Mouse (Mus musculus): ENCODE measurements around the gene Cyp4f37. TPM values are rescaled to one million over a fixed set of nuclear protein-coding genes. Genes with fewer than 3 reads are reported as not detected.
"Not testable (repeated sequence)": the region's sequence is repeated elsewhere in the genome, so short reads cannot be mapped to it uniquely, and the experiment has no call there.

Gene Cyp4f37
- polyA plus RNA-seq, 1 experiment from 2014 or later, result not detected

DNA sequence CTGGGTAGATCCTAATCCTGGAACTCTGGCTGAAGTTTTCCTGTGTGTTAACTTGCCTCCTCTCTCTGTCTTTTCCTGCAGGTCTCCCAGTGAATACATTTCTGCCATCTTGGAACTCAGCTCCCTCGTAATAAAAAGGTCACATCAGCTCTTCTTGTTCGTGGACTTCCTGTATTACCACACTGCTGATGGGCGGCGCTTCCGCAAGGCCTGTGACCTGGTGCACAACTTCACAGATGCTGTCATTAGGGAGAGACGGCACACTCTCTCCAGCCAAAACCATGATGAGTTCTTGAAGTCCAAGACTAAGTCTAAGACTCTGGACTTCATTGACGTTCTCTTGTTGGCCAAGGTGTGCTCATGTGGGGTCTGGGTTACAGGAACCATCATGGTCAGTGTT is 8.6 kb downstream of the Cyp4f37 start:
- not testable (repeated sequence) for ATAC-seq (replicated peaks; ENCODE audit: insufficient number of reproducible peaks, low FRiP score, low TSS enrichment); H3K4me2 ChIP-seq; H3K27ac ChIP-seq (ENCODE audit: low read depth, low read length); H3K9ac ChIP-seq (ENCODE audit: low read depth, low read length); H3K36me3 ChIP-seq (ENCODE audit: control insufficient read depth, insufficient read depth, low read length); H3K9me3 ChIP-seq (replicated peaks; ENCODE audit: control insufficient read depth, low read length); H3K4me1 ChIP-seq (ENCODE audit: control insufficient read depth, insufficient read depth, low read length); H3K4me3 ChIP-seq (ENCODE audit: low read depth, low read length); H3K27me3 ChIP-seq (ENCODE audit: control insufficient read depth, insufficient read depth, low read length)
- WGBS (ENCODE audit: insufficient replicate concordance), result 79% methylated on average over 7 of the region's 7 CpGs

- WGBS (ENCODE audit: insufficient replicate concordance), result 76% methylated on average over 3 of the region's 3 CpGs
- H3K36me3 ChIP-seq (ENCODE audit: control insufficient read depth, insufficient read depth, low read length), result no peaks in the 10 kb centered on the region
- H3K27me3 ChIP-seq (ENCODE audit: control insufficient read depth, insufficient read depth, low read length), result no peaks in the 10 kb centered on the region
- ATAC-seq (replicated peaks; ENCODE audit: insufficient number of reproducible peaks, low FRiP score, low TSS enrichment), result no peak
- H3K4me1 ChIP-seq (ENCODE audit: control insufficient read depth, insufficient read depth, low read length), result no peaks in the 10 kb centered on the region
- H3K27ac ChIP-seq (ENCODE audit: low read depth, low read length), result no peak overlapping the region
- H3K9ac ChIP-seq (ENCODE audit: low read depth, low read length), result no peak overlapping the region
- no peaks in the 10 kb centered on the region for H3K9me3 ChIP-seq (replicated peaks; ENCODE audit: control insufficient read depth, low read length)
- no peak overlapping the region for H3K4me3 ChIP-seq (ENCODE audit: low read depth, low read length)
- no peak overlapping the region for H3K4me2 ChIP-seq
These were observed 10.8 kb downstream of the Cyp4f37 start for GRCm38 (mm10) chr17:32631936-32632335.

GRCm38 (mm10) chr17:32634242-32634971 is 13.3 kb downstream of the Cyp4f37 start:
- WGBS (ENCODE audit: insufficient replicate concordance), result 81% methylated on average over 9 of the region's 9 CpGs
- not testable (repeated sequence) for H3K4me1 ChIP-seq (ENCODE audit: control insufficient read depth, insufficient read depth, low read length); H3K36me3 ChIP-seq (ENCODE audit: control insufficient read depth, insufficient read depth, low read length); H3K9me3 ChIP-seq (replicated peaks; ENCODE audit: control insufficient read depth, low read length); H3K27ac ChIP-seq (ENCODE audit: low read depth, low read length); H3K9ac ChIP-seq (ENCODE audit: low read depth, low read length); H3K27me3 ChIP-seq (ENCODE audit: control insufficient read depth, insufficient read depth, low read length)
- peak overlapping the region; percentile 60 for H3K4me2 ChIP-seq
- ATAC-seq (replicated peaks; ENCODE audit: insufficient number of reproducible peaks, low FRiP score, low TSS enrichment), result peak; percentile 31; the same call in 1 of the 2 replicates
- H3K4me3 ChIP-seq (ENCODE audit: low read depth, low read length), result peak overlapping the region; percentile 36

GRCm38 (mm10) chr17:32634972-32635314 is 13.8 kb downstream of the Cyp4f37 start:
- H3K36me3 ChIP-seq (ENCODE audit: control insufficient read depth, insufficient read depth, low read length), result no peaks in the 10 kb centered on the region
- WGBS (ENCODE audit: insufficient replicate concordance), result 3% methylated on average over 17 of the region's 17 CpGs
- peak; percentile 61; the same call in 1 of the 2 replicates for ATAC-seq (replicated peaks; ENCODE audit: insufficient number of reproducible peaks, low FRiP score, low TSS enrichment)
- H3K9ac ChIP-seq (ENCODE audit: low read depth, low read length), result 0 out of 2 replicates have a peak overlapping the region, but pooled peaks have one; percentile 44
- H3K9me3 ChIP-seq (replicated peaks; ENCODE audit: control insufficient read depth, low read length), result no peaks in the 10 kb centered on the region
- no peak overlapping the region for H3K27ac ChIP-seq (ENCODE audit: low read depth, low read length)
- peak overlapping the region; percentile 36 for H3K4me3 ChIP-seq (ENCODE audit: low read depth, low read length)
- peak overlapping the region; percentile 60 for H3K4me2 ChIP-seq
- no peaks in the 10 kb centered on the region for H3K4me1 ChIP-seq (ENCODE audit: control insufficient read depth, insufficient read depth, low read length)
- no peaks in the 10 kb centered on the region for H3K27me3 ChIP-seq (ENCODE audit: control insufficient read depth, insufficient read depth, low read length)

- Histone ChIP-seq H3K9ac (ENCODE audit: low read depth, low read length) (no peak overlapping the region), H3K27ac (ENCODE audit: low read depth, low read length) (no peak overlapping the region), H3K27me3 (ENCODE audit: control insufficient read depth, insufficient read depth, low read length) (no peaks in the 10 kb centered on the region), H3K4me3 (ENCODE audit: low read depth, low read length) (no peak overlapping the region), H3K4me1 (ENCODE audit: control insufficient read depth, insufficient read depth, low read length) (no peaks in the 10 kb centered on the region), H3K36me3 (ENCODE audit: control insufficient read depth, insufficient read depth, low read length) (no peaks in the 10 kb centered on the region), H3K9me3 (replicated peaks; ENCODE audit: control insufficient read depth, low read length) (no peaks in the 10 kb centered on the region), H3K4me2 (no peak overlapping the region)
- WGBS (ENCODE audit: insufficient replicate concordance), result 66% methylated on average over 3 of the region's 3 CpGs
- no peak for ATAC-seq (replicated peaks; ENCODE audit: insufficient number of reproducible peaks, low FRiP score, low TSS enrichment)
These were observed 15.2 kb downstream of the Cyp4f37 start for GRCm38 (mm10) chr17:32636341-32636740.

- no peaks in the 10 kb centered on the region for H3K4me1 ChIP-seq (ENCODE audit: control insufficient read depth, insufficient read depth, low read length)
- H3K4me2 ChIP-seq, result no peak overlapping the region
- no peak overlapping the region for H3K4me3 ChIP-seq (ENCODE audit: low read depth, low read length)
- 77% methylated on average over 2 of the region's 2 CpGs for WGBS (ENCODE audit: insufficient replicate concordance)
- no peak overlapping the region for H3K27ac ChIP-seq (ENCODE audit: low read depth, low read length)
- no peak for ATAC-seq (replicated peaks; ENCODE audit: insufficient number of reproducible peaks, low FRiP score, low TSS enrichment)
- no peaks in the 10 kb centered on the region for H3K36me3 ChIP-seq (ENCODE audit: control insufficient read depth, insufficient read depth, low read length)
- no peak overlapping the region for H3K9ac ChIP-seq (ENCODE audit: low read depth, low read length)
- H3K27me3 ChIP-seq (ENCODE audit: control insufficient read depth, insufficient read depth, low read length), result no peaks in the 10 kb centered on the region
- no peaks in the 10 kb centered on the region for H3K9me3 ChIP-seq (replicated peaks; ENCODE audit: control insufficient read depth, low read length)
These were observed 16.0 kb downstream of the Cyp4f37 start for GRCm38 (mm10) chr17:32637151-32637550.

- no peaks in the 10 kb centered on the region for H3K9me3 ChIP-seq (replicated peaks; ENCODE audit: control insufficient read depth, low read length)
- no peak overlapping the region for H3K9ac ChIP-seq (ENCODE audit: low read depth, low read length)
- 94% methylated on average over 4 of the region's 4 CpGs for WGBS (ENCODE audit: insufficient replicate concordance)
- no peak for ATAC-seq (replicated peaks; ENCODE audit: insufficient number of reproducible peaks, low FRiP score, low TSS enrichment)
- H3K27ac ChIP-seq (ENCODE audit: low read depth, low read length), result no peak overlapping the region
- no peaks in the 10 kb centered on the region for H3K27me3 ChIP-seq (ENCODE audit: control insufficient read depth, insufficient read depth, low read length)
- no peaks in the 10 kb centered on the region for H3K36me3 ChIP-seq (ENCODE audit: control insufficient read depth, insufficient read depth, low read length)
- no peaks in the 10 kb centered on the region for H3K4me1 ChIP-seq (ENCODE audit: control insufficient read depth, insufficient read depth, low read length)
- H3K4me2 ChIP-seq, result no peak overlapping the region
- H3K4me3 ChIP-seq (ENCODE audit: low read depth, low read length), result no peak overlapping the region
These were observed 25.5 kb downstream of the Cyp4f37 start for GRCm38 (mm10) chr17:32646631-32647030.

DNA sequence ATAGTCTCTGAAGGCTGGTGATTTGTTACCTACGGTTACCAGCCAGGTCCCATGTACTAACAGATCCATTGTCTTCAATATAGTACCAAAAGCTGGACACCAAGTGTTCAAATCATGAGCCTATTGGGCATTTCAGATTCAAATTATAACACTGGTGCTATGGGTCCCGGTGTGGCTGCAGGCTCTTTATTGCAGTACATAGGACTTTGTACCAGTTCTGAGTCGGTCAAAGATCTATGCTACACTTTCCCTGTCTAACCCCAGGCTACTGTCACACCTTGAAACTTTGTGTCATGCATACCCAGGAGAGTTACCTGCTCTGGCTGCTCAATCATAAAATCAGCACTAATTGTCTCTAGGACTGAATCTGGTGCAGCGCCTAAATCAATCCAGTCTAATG is 32.8 kb downstream of the Cyp4f37 start:
- no peak for ATAC-seq (replicated peaks; ENCODE audit: insufficient number of reproducible peaks, low FRiP score, low TSS enrichment)
- no peak overlapping the region for H3K4me2 ChIP-seq
- 86% methylated on average over 4 of the region's 4 CpGs for WGBS (ENCODE audit: insufficient replicate concordance)

GRCm38 (mm10) chr17:32657041-32657440 is 35.9 kb downstream of the Cyp4f37 start:
- 58% methylated on average over 3 of the region's 3 CpGs for WGBS (ENCODE audit: insufficient replicate concordance)
- no peak overlapping the region for H3K27ac ChIP-seq (ENCODE audit: low read depth, low read length)
- H3K4me3 ChIP-seq (ENCODE audit: low read depth, low read length), result no peak overlapping the region
- no peak overlapping the region for H3K9ac ChIP-seq (ENCODE audit: low read depth, low read length)
- H3K4me2 ChIP-seq, result no peak overlapping the region
- no peak for ATAC-seq (replicated peaks; ENCODE audit: insufficient number of reproducible peaks, low FRiP score, low TSS enrichment)
- no peaks in the 10 kb centered on the region for H3K4me1 ChIP-seq (ENCODE audit: control insufficient read depth, insufficient read depth, low read length)
- H3K36me3 ChIP-seq (ENCODE audit: control insufficient read depth, insufficient read depth, low read length), result no peaks in the 10 kb centered on the region
- H3K27me3 ChIP-seq (ENCODE audit: control insufficient read depth, insufficient read depth, low read length), result no peaks in the 10 kb centered on the region
- no peaks in the 10 kb centered on the region for H3K9me3 ChIP-seq (replicated peaks; ENCODE audit: control insufficient read depth, low read length)

More for the DNA sequence above, 32.8 kb downstream of the Cyp4f37 start:
- Histone ChIP-seq H3K27me3 (ENCODE audit: control insufficient read depth, insufficient read depth, low read length) (no peaks in the 10 kb centered on the region), H3K4me1 (ENCODE audit: control insufficient read depth, insufficient read depth, low read length) (no peaks in the 10 kb centered on the region), H3K9me3 (replicated peaks; ENCODE audit: control insufficient read depth, low read length) (no peaks in the 10 kb centered on the region), H3K4me3 (ENCODE audit: low read depth, low read length) (no peak overlapping the region), H3K9ac (ENCODE audit: low read depth, low read length) (no peak overlapping the region), H3K36me3 (ENCODE audit: control insufficient read depth, insufficient read depth, low read length) (no peaks in the 10 kb centered on the region), H3K27ac (ENCODE audit: low read depth, low read length) (no peak overlapping the region)
